Mouse (Mus musculus): ENCODE measurements around the gene Gm27021.
"Not testable (repeated sequence)": the region's sequence is repeated elsewhere in the genome, so short reads cannot be mapped to it uniquely, and the experiment has no call there.

Gene Gm27021

GRCm38 (mm10) chr8:120685591-120685990 lies 17.7 kb upstream of the Gm27021 start:
- DNase-seq (ENCODE audit: low read depth, low spot score): no peak

GRCm38 (mm10) chr8:120685097-120685496 lies 17.2 kb upstream of the Gm27021 start:
- no peak for DNase-seq (ENCODE audit: low read depth, low spot score)

DNA sequence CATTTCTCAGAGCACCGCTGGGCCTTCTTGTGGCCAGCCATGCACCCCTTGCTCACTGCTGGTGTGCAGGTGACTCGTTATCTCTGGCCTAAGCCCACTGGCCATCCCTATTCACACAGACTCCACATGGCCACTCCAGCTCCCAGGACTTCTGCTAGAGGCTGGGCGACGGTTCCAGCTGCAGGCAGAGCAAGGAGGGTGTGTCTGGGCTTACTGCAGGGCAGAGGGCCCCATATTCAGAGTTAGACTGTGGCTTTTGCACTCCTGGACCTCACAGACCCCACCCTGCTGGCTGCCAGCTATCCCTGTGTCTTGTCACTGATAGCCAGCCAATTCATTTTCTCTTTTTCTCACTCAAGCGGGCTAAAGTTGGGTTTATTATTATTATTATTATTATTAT lies 16.2 kb upstream of the Gm27021 start:
- no peak for DNase-seq (ENCODE audit: low read depth, low spot score)

DNA sequence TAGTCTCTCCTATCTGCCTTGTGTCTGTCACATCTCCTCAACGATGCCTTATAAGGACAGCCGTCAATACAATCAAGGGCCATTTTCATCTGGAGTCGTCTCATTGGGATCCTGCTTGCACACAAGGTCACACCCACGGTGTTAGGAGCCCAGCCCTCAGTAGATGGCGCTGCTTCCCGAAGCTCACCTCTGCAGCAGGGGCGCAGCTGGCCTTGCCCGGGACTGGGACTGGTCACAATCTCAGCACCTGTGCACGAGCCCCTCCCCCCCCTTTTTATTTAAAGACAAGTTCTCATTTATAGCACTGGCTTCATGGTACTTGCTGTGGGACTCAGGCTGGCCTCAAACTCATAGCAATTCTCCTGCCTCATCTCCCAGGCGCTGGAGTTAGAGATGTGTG lies 15.7 kb upstream of the Gm27021 start:
- DNase-seq (ENCODE audit: low read depth, low spot score): peak; percentile 57

DNA sequence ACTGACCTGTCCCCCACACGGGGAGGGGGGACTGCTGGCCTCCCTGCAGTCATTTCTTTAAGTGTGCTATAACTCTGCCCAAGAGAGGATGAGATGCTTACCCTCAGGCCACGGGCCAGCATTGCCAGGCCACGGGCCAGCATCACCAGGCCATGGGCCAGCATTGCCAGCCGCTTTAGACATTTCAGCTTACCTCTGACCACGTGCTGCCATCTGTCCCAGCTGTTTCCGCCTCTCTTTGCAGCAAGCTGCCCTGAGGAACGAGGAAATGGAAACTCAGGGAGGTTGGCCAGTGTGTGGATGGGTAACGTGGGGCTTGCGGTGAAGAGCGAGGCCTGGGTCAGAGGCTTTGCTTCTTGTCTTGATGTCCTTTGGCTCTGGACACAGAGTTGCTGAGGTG lies 13.2 kb upstream of the Gm27021 start:
- DNase-seq (ENCODE audit: low read depth, low spot score): no peak

DNA sequence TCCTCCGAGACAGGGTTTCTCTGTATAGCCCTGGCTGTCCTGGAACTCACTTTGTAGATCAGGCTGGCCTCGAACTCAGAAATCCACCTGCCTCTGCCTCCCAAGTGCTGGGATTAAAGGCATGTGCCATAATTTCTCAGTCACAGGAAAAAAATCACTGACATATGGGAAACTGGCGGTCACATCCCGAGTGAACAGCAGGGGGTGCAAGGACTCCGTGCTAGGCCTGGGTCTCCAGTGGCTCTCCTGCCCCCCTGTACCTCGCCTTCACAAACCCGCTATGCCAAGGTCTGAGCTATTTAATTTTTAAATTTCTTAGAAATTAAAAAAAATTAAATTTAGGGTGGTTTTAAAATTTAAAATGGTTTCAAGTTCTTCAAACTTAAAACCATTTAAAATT lies 12.5 kb upstream of the Gm27021 start:
- DNase-seq (ENCODE audit: low read depth, low spot score): not testable (repeated sequence)

DNA sequence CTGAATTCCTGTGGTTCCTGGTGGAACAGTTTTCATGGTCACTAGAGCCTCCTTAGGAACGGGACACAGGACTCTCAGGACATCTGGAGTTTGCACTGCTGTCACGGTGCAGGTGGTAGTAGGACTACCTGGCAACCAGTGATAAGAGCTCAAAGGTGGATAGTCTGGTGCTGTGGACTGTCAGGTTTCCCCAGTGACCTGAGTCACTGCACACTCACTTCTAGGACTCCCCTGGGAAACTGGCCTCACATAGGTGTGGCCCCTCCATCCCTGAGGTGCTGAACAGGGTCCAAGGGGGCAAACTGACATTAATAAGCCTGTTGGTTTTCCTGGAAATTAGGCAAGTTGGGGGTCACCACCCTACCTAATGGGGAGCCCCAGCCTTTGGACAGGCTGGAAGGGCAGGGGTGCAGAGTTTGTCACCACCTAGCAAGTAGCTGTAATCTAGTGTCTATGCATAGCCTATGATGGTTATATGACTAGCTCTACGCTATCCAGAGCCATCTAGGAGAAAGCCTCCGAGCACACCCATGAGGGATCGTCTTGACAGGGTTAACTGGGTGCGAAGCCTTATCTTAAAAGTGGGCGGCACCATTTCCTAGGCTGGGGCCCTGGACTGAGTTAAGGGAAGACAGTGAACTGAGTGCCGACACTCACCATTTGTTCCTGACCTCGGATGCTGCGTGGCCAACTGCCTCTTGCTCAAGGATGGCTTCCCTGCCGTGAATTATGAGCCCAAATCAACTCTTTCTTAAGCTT lies 11.9 kb upstream of the Gm27021 start:
- DNase-seq (ENCODE audit: low read depth, low spot score): no peak

GRCm38 (mm10) chr8:120678447-120678846 lies 10.6 kb upstream of the Gm27021 start:
- DNase-seq (ENCODE audit: low read depth, low spot score): peak; percentile 74

GRCm38 (mm10) chr8:120675718-120676117 lies 7.8 kb upstream of the Gm27021 start:
- DNase-seq (ENCODE audit: low read depth, low spot score): no peak

DNA sequence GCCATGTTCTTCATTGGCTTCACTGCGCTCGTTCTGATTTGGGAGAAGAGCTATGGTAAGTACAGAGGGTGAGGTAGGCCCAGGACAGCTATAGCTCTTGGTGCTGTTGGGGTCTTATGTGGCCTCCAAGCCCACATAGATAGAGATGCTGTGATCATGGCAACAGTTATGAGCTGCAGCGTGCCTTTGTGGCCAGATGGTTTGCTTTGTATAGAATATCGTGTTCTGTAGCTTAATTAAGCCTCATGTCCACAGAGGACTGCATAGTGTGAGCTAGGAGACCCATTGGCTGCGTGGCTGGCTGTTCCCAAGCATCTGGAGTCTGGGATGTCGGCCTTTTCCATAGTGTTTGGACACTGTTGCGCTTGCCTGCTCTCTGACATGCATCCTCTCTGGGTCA lies 5.4 kb upstream of the Gm27021 start:
- DNase-seq (ENCODE audit: low read depth, low spot score): no peak

GRCm38 (mm10) chr8:120672626-120673229 lies 4.8 kb upstream of the Gm27021 start:
- no peak for DNase-seq (ENCODE audit: low read depth, low spot score)

- no peak for DNase-seq (ENCODE audit: low read depth, low spot score)
These were observed 3.9 kb upstream of the Gm27021 start for GRCm38 (mm10) chr8:120671775-120672174.

GRCm38 (mm10) chr8:120668374-120668905 lies 561 bp upstream of the Gm27021 start, which contains the start of gene Emc8:
Emc8 (minus strand) TSS chr8:120668573.
- DNase-seq (ENCODE audit: low read depth, low spot score): no peak

DNA sequence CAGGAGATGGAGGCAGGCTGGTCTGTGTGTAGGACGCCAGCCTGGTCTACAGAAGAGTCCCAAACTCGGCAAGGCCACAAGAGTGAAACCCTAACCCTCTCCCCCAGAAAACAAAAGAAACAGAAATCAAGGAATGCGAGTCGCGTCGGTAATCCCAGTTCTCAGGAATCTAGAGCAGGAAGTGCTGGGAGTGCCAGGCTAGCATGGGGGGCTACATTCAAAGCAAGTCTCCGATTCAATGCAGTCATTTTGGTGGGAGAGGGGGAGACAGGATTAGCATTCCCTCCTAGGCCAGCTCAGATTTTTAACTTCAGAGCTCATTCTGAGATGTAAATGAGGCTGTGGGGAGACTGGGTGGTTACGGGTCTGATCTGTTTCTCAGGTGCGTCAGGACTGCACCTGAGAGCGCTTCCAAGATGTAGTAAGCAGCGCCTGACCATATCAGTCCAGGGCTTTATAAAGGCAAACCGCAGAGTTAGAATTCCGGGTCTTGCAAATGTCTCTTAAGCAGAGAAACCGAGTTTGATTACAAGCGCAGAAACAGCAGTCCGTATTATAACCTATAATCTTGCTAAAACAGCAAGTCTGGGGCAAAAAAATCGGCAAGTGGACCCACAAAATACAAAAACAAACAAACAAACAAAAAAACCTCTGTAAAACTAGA lies 940 bp downstream of the Gm27021 start:
- DNase-seq (ENCODE audit: low read depth, low spot score): no peak

- DNase-seq (ENCODE audit: low read depth, low spot score): peak; percentile 50
These were observed 2.0 kb downstream of the Gm27021 start for GRCm38 (mm10) chr8:120665726-120666455.

- DNase-seq (ENCODE audit: low read depth, low spot score): no peak
These were observed 3.3 kb downstream of the Gm27021 start for GRCm38 (mm10) chr8:120664566-120664965.

DNA sequence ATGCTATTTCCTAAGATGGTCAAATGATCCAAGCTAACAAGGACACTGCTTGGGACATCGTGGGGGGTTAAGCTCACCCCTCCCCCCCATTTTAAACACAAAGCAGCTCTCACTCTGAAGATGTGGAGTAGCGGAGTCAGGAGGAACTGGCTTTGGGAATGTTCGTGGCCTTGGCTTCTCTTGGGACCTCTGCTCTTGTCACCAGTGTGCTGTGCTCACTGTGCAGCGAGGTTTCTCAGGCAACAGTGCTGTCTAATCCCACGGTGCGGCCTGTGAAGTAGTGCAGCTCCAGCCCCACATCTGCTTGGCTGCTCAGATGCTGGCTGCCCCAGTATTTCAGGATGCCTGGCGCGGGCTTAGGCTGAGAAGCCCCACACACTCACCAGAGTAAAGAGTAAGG lies 10.5 kb downstream of the Gm27021 start:
- no peak for DNase-seq (ENCODE audit: low read depth, low spot score)

GRCm38 (mm10) chr8:120656322-120657052 lies 11.4 kb downstream of the Gm27021 start:
- DNase-seq (ENCODE audit: low read depth, low spot score): no peak

DNA sequence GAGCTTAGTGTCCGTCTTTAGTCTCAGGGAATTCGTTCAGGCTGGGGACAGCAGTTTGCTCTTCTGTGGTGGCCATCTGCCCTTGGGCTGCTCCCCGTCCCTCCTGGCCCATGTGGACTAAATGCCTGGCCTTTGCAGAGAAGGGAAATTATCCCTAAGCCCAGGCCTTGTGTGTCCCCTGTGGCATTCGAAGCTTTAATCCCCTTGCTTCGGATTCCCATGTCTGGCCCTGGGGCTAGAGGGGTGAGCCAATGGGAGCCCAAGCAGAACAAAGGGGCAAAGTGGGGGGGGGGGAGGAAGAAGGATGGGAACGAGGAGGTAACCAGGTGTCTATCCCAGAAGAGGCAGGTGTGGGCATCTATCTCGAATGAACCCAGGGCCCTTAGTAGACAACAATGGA lies 20.3 kb downstream of the Gm27021 start, which contains the start of gene 1190005I06Rik:
Gene 1190005I06Rik, minus strand, starts transcription at position 101 of the 400 bp plus-strand sequence.
- no peak for DNase-seq (ENCODE audit: low read depth, low spot score)

- no peak for DNase-seq (ENCODE audit: low read depth, low spot score)
These were observed 23.2 kb downstream of the Gm27021 start for GRCm38 (mm10) chr8:120644663-120645062.
